Mouse (Mus musculus): ENCODE measurements around the gene Pef1. TPM values are rescaled to one million over a fixed set of nuclear protein-coding genes. Genes with fewer than 3 reads are reported as not detected.
A peak's percentile ranks its signal among the peaks of the same experiment; 100 is the strongest.

The Pef1 gene
- total and polyA plus RNA-seq, 3 experiments: 31.4 to 59.3 (median 38.0) TPM

- TF ChIP-seq CTCF (IDR thresholded peaks at IDR 0.05): no peak
- 66% methylated on average over 13 of the region's 13 CpGs for WGBS
Measured at GRCm38 (mm10) chr4:130130641-130131350, 28.4 kb downstream of the Pef1 start.

GRCm38 (mm10) chr4:130131448-130132105, 29.2 kb downstream of the Pef1 start:
- 94% methylated on average over 7 of the region's 7 CpGs for whole genome bisulfite sequencing
- intact Hi-C loops (cut with DNase I): no loop called here
- no peak for DNase-seq
- Histone ChIP-seq H3K4me1 (ENCODE audit: control insufficient read depth, insufficient read depth, low read length) (no peaks in the 10 kb centered on the region), H3K36me3 (ENCODE audit: control insufficient read depth, insufficient read depth, low read length) (no peaks in the 10 kb centered on the region), H3K4me3 (no peak overlapping the region), H3K79me2 (replicated peaks; ENCODE audit: control insufficient read depth, insufficient read depth, low read length) (no peaks in the 10 kb centered on the region), H3K9ac (ENCODE audit: low read depth, low read length) (no peak overlapping the region), H3K27me3 (ENCODE audit: control insufficient read depth, insufficient read depth, low read length) (no peaks in the 10 kb centered on the region), H3K27ac (no peak overlapping the region)
- TF ChIP-seq EP300 (IDR thresholded peaks at IDR 0.05; ENCODE audit: insufficient read depth, low read depth, low read length): no peak
- TF ChIP-seq POLR2A (IDR thresholded peaks at IDR 0.05; ENCODE audit: insufficient read depth, low read depth, low read length): no peak

More at GRCm38 (mm10) chr4:130130641-130131350, 28.4 kb downstream of the Pef1 start:
- no peak overlapping the region for H3K4me3 ChIP-seq
- H3K27ac ChIP-seq: no peak overlapping the region
- no peak overlapping the region for H3K9ac ChIP-seq (ENCODE audit: low read depth, low read length)
- H3K4me1 ChIP-seq (ENCODE audit: control insufficient read depth, insufficient read depth, low read length): no peaks in the 10 kb centered on the region
- DNase-seq: no peak
- no peaks in the 10 kb centered on the region for H3K36me3 ChIP-seq (ENCODE audit: control insufficient read depth, insufficient read depth, low read length)
- no peaks in the 10 kb centered on the region for H3K79me2 ChIP-seq (replicated peaks; ENCODE audit: control insufficient read depth, insufficient read depth, low read length)
- intact Hi-C loops (cut with DNase I): no loop called here
- H3K27me3 ChIP-seq (ENCODE audit: control insufficient read depth, insufficient read depth, low read length): no peaks in the 10 kb centered on the region

- Histone ChIP-seq H3K4me1 (ENCODE audit: control insufficient read depth, insufficient read depth, low read length) (no peaks in the 10 kb centered on the region; the same call in 1 of the 2 replicates), H3K36me3 (ENCODE audit: control insufficient read depth, insufficient read depth, low read length) (no peaks in the 10 kb centered on the region), H3K27ac (no peak overlapping the region), H3K4me3 (no peak overlapping the region), H3K9ac (ENCODE audit: low read depth, low read length) (no peak overlapping the region), H3K79me2 (replicated peaks; ENCODE audit: control insufficient read depth, insufficient read depth, low read length) (no peaks in the 10 kb centered on the region), H3K27me3 (ENCODE audit: control insufficient read depth, insufficient read depth, low read length) (no peaks in the 10 kb centered on the region)
- no peak for DNase-seq
- TF ChIP-seq CTCF (IDR thresholded peaks at IDR 0.05) (no peak), EP300 (IDR thresholded peaks at IDR 0.05; ENCODE audit: insufficient read depth, low read depth, low read length) (no peak), POLR2A (IDR thresholded peaks at IDR 0.05; ENCODE audit: insufficient read depth, low read depth, low read length) (no peak)
- intact Hi-C loops (cut with DNase I): no loop called here
- WGBS: 53% methylated on average over 6 of the region's 6 CpGs
Measured at GRCm38 (mm10) chr4:130133399-130133798, 31.0 kb downstream of the Pef1 start.

GRCm38 (mm10) chr4:130138441-130139213, 36.3 kb downstream of the Pef1 start:
- intact Hi-C loops (cut with DNase I): loop anchor here (1.0 to 5.0 kb wide), 4 partner anchors 16 to 109 kb away; no protein-coding TSS in a partner anchor
- DNase-seq: peak; percentile 66 to 87

GRCm38 (mm10) chr4:130139214-130139492, 36.8 kb downstream of the Pef1 start, which contains the start of gene Hcrtr1:
Gene Hcrtr1 (minus strand): TSS chr4:130139359.
- intact Hi-C loops (cut with DNase I): loop anchor here (2.0 to 5.0 kb wide), 3 partner anchors 16 to 108 kb away; no protein-coding TSS in a partner anchor
- Histone ChIP-seq H3K27me3 (ENCODE audit: control insufficient read depth, insufficient read depth, low read length) (peaks cover 6% of the 10 kb centered on the region), H3K27ac (no peak within 1 kb of the TSS), H3K4me3 (peak within 1 kb of the TSS; percentile 32), H3K36me3 (ENCODE audit: control insufficient read depth, insufficient read depth, low read length) (no peaks in the 10 kb centered on the region), H3K4me1 (ENCODE audit: control insufficient read depth, insufficient read depth, low read length) (no peaks in the 10 kb centered on the region; the same call in 1 of the 2 replicates), H3K9ac (ENCODE audit: low read depth, low read length) (peak within 1 kb of the TSS; percentile 28), H3K79me2 (replicated peaks; ENCODE audit: control insufficient read depth, insufficient read depth, low read length) (no peaks in the 10 kb centered on the region)
- no peak for DNase-seq
- TF ChIP-seq CTCF (IDR thresholded peaks at IDR 0.05) (no peak), POLR2A (IDR thresholded peaks at IDR 0.05; ENCODE audit: insufficient read depth, low read depth, low read length) (no peak), EP300 (IDR thresholded peaks at IDR 0.05; ENCODE audit: insufficient read depth, low read depth, low read length) (no peak)
- WGBS: 5% methylated on average over 14 of the region's 15 CpGs

More at GRCm38 (mm10) chr4:130138441-130139213, 36.3 kb downstream of the Pef1 start:
- Histone ChIP-seq H3K79me2 (replicated peaks; ENCODE audit: control insufficient read depth, insufficient read depth, low read length) (no peaks in the 10 kb centered on the region), H3K27ac (no peak overlapping the region), H3K36me3 (ENCODE audit: control insufficient read depth, insufficient read depth, low read length) (no peaks in the 10 kb centered on the region), H3K4me1 (ENCODE audit: control insufficient read depth, insufficient read depth, low read length) (no peaks in the 10 kb centered on the region; the same call in 1 of the 2 replicates), H3K27me3 (ENCODE audit: control insufficient read depth, insufficient read depth, low read length) (peaks cover 6% of the 10 kb centered on the region), H3K4me3 (peak overlapping the region; percentile 32), H3K9ac (ENCODE audit: low read depth, low read length) (peak overlapping the region; percentile 28)
- WGBS: under 1% methylated on average over 55 of the region's 57 CpGs
- 0 out of 2 replicates have a peak, but pooled peaks have one; percentile 38 for TF ChIP-seq EP300 (IDR thresholded peaks at IDR 0.05; ENCODE audit: insufficient read depth, low read depth, low read length)
- TF ChIP-seq POLR2A (IDR thresholded peaks at IDR 0.05; ENCODE audit: insufficient read depth, low read depth, low read length): no peak
- peak; percentile 99; the same call in 1 of the 2 replicates for TF ChIP-seq CTCF (IDR thresholded peaks at IDR 0.05)
